In genomic region chr2:3172656-3173055, GRCm38 (mm10) we compare ENCODE assay signal across 8 mouse cellular contexts. TPM values are rescaled to one million over a fixed set of nuclear protein-coding genes. Genes with fewer than 3 reads are reported as not detected.
DNase-seq lines count a peak whose midpoint lies in the region; ATAC-seq lines count a peak whose summit lies in the region.

No protein-coding gene starts in this region.

- peaks cover 61% of the 10 kb centered on the region for H3K4me1 ChIP-seq in heart, embryonic 15.5 days (replicated peaks)

- no peaks in the 10 kb centered on the region for H3K36me3 ChIP-seq in heart, embryonic 15.5 days

- H3K4me2 ChIP-seq in heart, embryonic 15.5 days: no peak overlapping the region

- 20% methylated on average over 3 of the region's 3 CpGs for WGBS in heart, embryonic 15.5 days

- no peak overlapping the region for H3K4me3 ChIP-seq in heart, embryonic 15.5 days

- intact Hi-C loops in heart, postnatal 36 days (cut with DNase I): no loop called here

- peak overlapping the region; percentile 73 for H3K27ac ChIP-seq in heart, embryonic 15.5 days

- H3K9me3 ChIP-seq in heart, embryonic 15.5 days (replicated peaks): no peaks in the 10 kb centered on the region

- no peak overlapping the region for H3K9ac ChIP-seq in heart, embryonic 15.5 days

- peak; percentile 68 for ATAC-seq in heart, embryonic 15.5 days (replicated peaks; ENCODE audit: insufficient number of reproducible peaks, insufficient read depth, low FRiP score, low read depth)
- ATAC-seq in erythroid progenitor cell, adult 5-6 weeks (replicated peaks; ENCODE audit: low FRiP score, poor library complexity, severe bottlenecking): no peak

- H3K27me3 ChIP-seq in heart, embryonic 15.5 days: no peaks in the 10 kb centered on the region

- no peak for DNase-seq in heart, postnatal 36 days
- DNase-seq in right cerebral cortex, adult 18-20 months: peak; percentile 89
- DNase-seq in right cerebral cortex, postnatal 4 days: no peak
- DNase-seq in layer of hippocampus, adult 18-20 months (ENCODE audit: low spot score in 2 of 2): peak; percentile 73 to 87
- peak; percentile 97 for DNase-seq in telencephalon, adult 2 months (ENCODE audit: low read depth, low spot score)
- DNase-seq in testis, postnatal 10 days (ENCODE audit: low spot score): no peak

RNA-seq across cellular contexts. Expression of gene Fam171a1, which starts 58.6 kb away (rescaled TPM):
- 21.8 and 27.0 TPM in 2 replicates for polyA plus RNA-seq in heart, embryonic 15.5 days (2015; fragmentation: Nextera tagmentation; extraction: Ambion mirVana)
- 10 to 100 TPM; 15.4 to 17.9 TPM for total RNA-seq in heart, postnatal 36 days (2021)
- 10 to 100 TPM; 76.3 to 78.7 TPM for total RNA-seq in layer of hippocampus, adult 18-20 months (2021)
- not detected in 2 replicates for total RNA-seq in erythroid progenitor cell, adult 5-6 weeks (2015; ENCODE audit: low replicate concordance)
- 0.08 and 0.39 TPM in 2 replicates for total RNA-seq in erythroid progenitor cell, adult 5-6 weeks (2017; ENCODE audit: low replicate concordance)

Comparison
In these comparisons a context has a peak if more than half of its experiments do, and no peak if none do; other contexts are left out.
1. DNase-seq: peak in right cerebral cortex, adult 18-20 months (single experiment), layer of hippocampus, adult 18-20 months (2 of 2) and telencephalon, adult 2 months (single experiment); none in heart, postnatal 36 days (0 of 2), right cerebral cortex, postnatal 4 days (single experiment) and testis, postnatal 10 days (single experiment).
2. RNA of gene Fam171a1, which starts 58.6 kb away (total RNA-seq): 76.3 to 78.7 TPM in layer of hippocampus, adult 18-20 months and 15.4 to 17.9 TPM in heart, postnatal 36 days; 0.08 to 0.39 TPM in erythroid progenitor cell, adult 5-6 weeks; every median in the first group is over 10 times any median in the second.